In the genomic region with DNA sequence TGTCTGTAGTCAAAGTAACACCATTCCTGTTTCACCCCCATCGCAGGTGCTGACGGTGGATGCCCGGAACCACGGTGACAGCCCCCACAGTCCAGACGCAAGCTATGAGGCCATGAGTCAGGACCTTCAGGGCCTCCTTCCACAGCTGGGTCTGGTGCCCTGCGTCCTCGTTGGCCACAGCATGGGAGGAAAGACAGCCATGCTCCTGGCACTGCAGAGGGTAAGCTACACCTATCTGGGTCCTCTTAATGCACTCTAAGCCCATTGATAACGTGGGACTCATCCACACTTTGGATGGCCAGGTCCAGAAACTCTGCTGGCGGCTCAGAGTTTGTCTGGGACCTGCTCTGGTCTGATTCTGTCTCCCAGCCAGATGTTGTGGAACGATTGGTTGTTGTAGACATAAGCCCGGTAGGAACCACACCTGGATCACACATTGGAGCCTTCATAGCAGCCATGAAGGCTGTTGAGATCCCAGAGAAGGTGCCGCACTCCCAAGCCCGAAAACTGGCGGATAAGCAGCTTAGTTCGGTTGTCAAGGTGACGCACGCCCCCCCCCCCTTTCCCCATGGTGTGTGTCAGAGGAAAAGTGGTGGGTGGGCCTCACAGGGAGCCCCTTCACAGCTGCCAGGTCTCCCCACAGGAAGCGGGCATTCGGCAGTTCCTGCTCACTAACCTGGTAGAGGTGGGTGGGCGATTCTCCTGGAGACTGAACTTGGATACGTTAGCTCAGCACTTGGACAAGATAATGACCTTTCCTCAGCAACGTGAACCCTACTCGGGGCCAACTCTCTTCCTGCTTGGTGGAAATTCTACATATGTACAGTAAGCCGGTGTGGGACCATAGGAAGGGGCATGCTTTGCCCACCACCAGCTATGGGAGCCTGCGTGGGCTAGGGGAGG, we compare ENCODE assay signal across 9 mouse cellular contexts. TPM values are rescaled to one million over a fixed set of nuclear protein-coding genes. Genes with fewer than 3 reads are reported as not detected.
DNase-seq lines count a peak whose midpoint lies in the region; ATAC-seq and TF ChIP-seq lines count a peak whose summit lies in the region.
"Had no signal": no experiment of that assay in that cellular context is flagged by ENCODE, and none has a peak within 500 bp of the region (broad histone marks: within the 10 kb centered on the region; RNA-seq: fewer than 3 reads in every experiment).

No protein-coding gene starts in this region.

- peak overlapping the region; percentile 81; the same call in 1 of the 2 replicates for H3K4me3 ChIP-seq in kidney, embryonic 15.5 days (replicated peaks)
- peak overlapping the region; percentile 84 for H3K4me3 ChIP-seq in G1E (ENCODE audit: low read depth, low read length)
- H3K4me3 ChIP-seq in embryonic facial prominence, embryonic 14.5 days (ENCODE audit: low read depth, low read length), result no peak overlapping the region; the same call in 1 of the 2 replicates
- H3K4me3 ChIP-seq in liver, embryonic 14.5 days (ENCODE audit: insufficient read depth in 1 of 2, low read depth in 2 of 2, low read length in 2 of 2), result peak overlapping the region in 1 of 2 experiments; percentile 8; a peak in 1 of 4 replicates

- H3K27ac ChIP-seq in kidney, embryonic 15.5 days, result peak overlapping the region; percentile 100
- no peak overlapping the region for H3K27ac ChIP-seq in embryonic facial prominence, embryonic 14.5 days (replicated peaks; ENCODE audit: low read depth, low read length)
- no peak overlapping the region for H3K27ac ChIP-seq in liver, embryonic 14.5 days
- H3K27ac ChIP-seq: left cerebral cortex, adult 2 months had no signal

- H3K4me1 ChIP-seq in kidney, embryonic 15.5 days, result peaks cover 49% of the 10 kb centered on the region
- H3K4me1 ChIP-seq in G1E (ENCODE audit: insufficient read depth, low read depth, low read length), result peaks cover 66% of the 10 kb centered on the region
- peaks cover 19% of the 10 kb centered on the region for H3K4me1 ChIP-seq in embryonic facial prominence, embryonic 14.5 days (ENCODE audit: control insufficient read depth, insufficient read depth, low read length)
- H3K4me1 ChIP-seq in liver, embryonic 14.5 days (replicated peaks; ENCODE audit: control insufficient read depth in 2 of 2, insufficient read depth in 2 of 2, low read length in 1 of 2), result peaks cover 8 to 21% of the 10 kb centered on the region in 2 experiments

- H3K9me3 ChIP-seq in kidney, embryonic 15.5 days (replicated peaks), result no peaks in the 10 kb centered on the region
- no peaks in the 10 kb centered on the region for H3K9me3 ChIP-seq in G1E (replicated peaks)
- no peaks in the 10 kb centered on the region for H3K9me3 ChIP-seq in embryonic facial prominence, embryonic 14.5 days (ENCODE audit: control insufficient read depth, low read length)
- no peaks in the 10 kb centered on the region for H3K9me3 ChIP-seq in liver, embryonic 14.5 days (ENCODE audit: control insufficient read depth, low read length)

- 0 out of 2 replicates have a peak overlapping the region, but pooled peaks have one; percentile 4 for H3K9ac ChIP-seq in kidney, embryonic 15.5 days
- no peak overlapping the region for H3K9ac ChIP-seq in embryonic facial prominence, embryonic 14.5 days (ENCODE audit: low read depth, low read length)
- no peak overlapping the region for H3K9ac ChIP-seq in liver, embryonic 14.5 days (replicated peaks)

- 86% methylated on average over 25 of the region's 25 CpGs for WGBS in kidney, embryonic 15.5 days
- 88% methylated on average over 25 of the region's 25 CpGs for WGBS in embryonic facial prominence, embryonic 14.5 days
- WGBS in liver, embryonic 14.5 days (ENCODE audit: insufficient replicate concordance), result 78% methylated on average over 25 of the region's 25 CpGs

- no peak for TF ChIP-seq EP300 in liver, embryonic 14.5 days (IDR thresholded peaks at IDR 0.05; ENCODE audit: low read depth)

- no peak for DNase-seq in kidney, adult 18-20 months
- no peak for DNase-seq in G1E (ENCODE audit: low spot score)
- DNase-seq in embryonic facial prominence, embryonic 14.5 days (ENCODE audit: low spot score), result no peak
- no peak for DNase-seq in liver, embryonic 14.5 days (ENCODE audit: low read depth in 3 of 3, low spot score in 3 of 3)
- DNase-seq in layer of hippocampus, postnatal 36 days, result no peak
- no peak for DNase-seq in yolk sac, embryonic 10.5 days (ENCODE audit: low spot score)

- H3K27me3 ChIP-seq in kidney, embryonic 15.5 days, result no peaks in the 10 kb centered on the region
- H3K27me3 ChIP-seq in G1E (ENCODE audit: insufficient read depth, low read length), result no peaks in the 10 kb centered on the region
- H3K27me3 ChIP-seq in embryonic facial prominence, embryonic 14.5 days (replicated peaks; ENCODE audit: control insufficient read depth, insufficient read depth, low read length), result no peaks in the 10 kb centered on the region
- no peaks in the 10 kb centered on the region for H3K27me3 ChIP-seq in liver, embryonic 14.5 days (ENCODE audit: control insufficient read depth, insufficient read depth, low read length)

- H3K4me2 ChIP-seq in kidney, embryonic 15.5 days, result peak overlapping the region; percentile 83
- peak overlapping the region; percentile 67 for H3K4me2 ChIP-seq in embryonic facial prominence, embryonic 14.5 days (ENCODE audit: low read depth, low read length)
- peak overlapping the region; percentile 96 for H3K4me2 ChIP-seq in liver, embryonic 14.5 days (ENCODE audit: low read depth)

- no peak for ATAC-seq in kidney, embryonic 15.5 days (replicated peaks; ENCODE audit: low FRiP score)
- ATAC-seq in G1E (ENCODE audit: extremely low read depth, insufficient number of reproducible peaks, low FRiP score, poor library complexity, severe bottlenecking), result no peak
- ATAC-seq in embryonic facial prominence, embryonic 14.5 days (ENCODE audit: low read depth), result no peak
- ATAC-seq in liver, embryonic 14.5 days (ENCODE audit: insufficient read depth), result no peak

- TF ChIP-seq CTCF in G1E (IDR thresholded peaks at IDR 0.05; ENCODE audit: low read depth, low read length), result no peak
- TF ChIP-seq CTCF in liver, embryonic 14.5 days (IDR thresholded peaks at IDR 0.05; ENCODE audit: low read depth), result no peak

- H3K36me3 ChIP-seq in kidney, embryonic 15.5 days, result 0 out of 2 replicates have a peak, but pooled peaks cover 6% of the 10 kb centered on the region
- peaks cover 41% of the 10 kb centered on the region for H3K36me3 ChIP-seq in G1E (replicated peaks)
- peaks cover 4% of the 10 kb centered on the region; the same call in 1 of the 2 replicates for H3K36me3 ChIP-seq in embryonic facial prominence, embryonic 14.5 days (ENCODE audit: control insufficient read depth, insufficient read depth, low read length)
- H3K36me3 ChIP-seq in liver, embryonic 14.5 days (replicated peaks; ENCODE audit: control insufficient read depth, insufficient read depth, low read depth), result no peaks in the 10 kb centered on the region

RNA-seq across cellular contexts. Expression of a gene that starts 2.1 kb away (rescaled TPM):
- 69.1 and 71.6 TPM in 2 replicates for polyA plus RNA-seq in kidney, embryonic 15.5 days (2015; fragmentation: Nextera tagmentation; extraction: Ambion mirVana)
- 21.7 and 36.1 TPM in 2 replicates for total RNA-seq in G1E (2014; fragmentation: Nextera tagmentation)
- total RNA-seq in G1E (2017), result 37.2 and 45.1 TPM in 2 replicates
- 61.2 and 65.9 TPM in 2 replicates for polyA plus RNA-seq in G1E (2012)
- polyA plus RNA-seq in embryonic facial prominence, embryonic 14.5 days (2014; fragmentation: Nextera tagmentation; extraction: Ambion mirVana), result 61.3 and 70.3 TPM in 2 replicates
- 27.0 and 27.9 TPM in 2 replicates for polyA plus RNA-seq in liver, embryonic 14.5 days (2012; rRNA removed)
- 23.1 and 25.1 TPM in 2 replicates for polyA plus RNA-seq in liver, embryonic 14.5 days (2014; fragmentation: Nextera tagmentation; extraction: Ambion mirVana)
- total RNA-seq in layer of hippocampus, postnatal 36 days (2021), result 10 to 100 TPM; 27.7 to 33.1 TPM

RNA-seq across cellular contexts. Expression of a gene that starts 12.2 kb away (rescaled TPM):
- polyA plus RNA-seq in kidney, embryonic 15.5 days (2015; fragmentation: Nextera tagmentation; extraction: Ambion mirVana), result 12.1 and 13.8 TPM in 2 replicates
- total RNA-seq in G1E (2014; fragmentation: Nextera tagmentation), result 3.1 and 4.1 TPM in 2 replicates
- 2.9 and 3.3 TPM in 2 replicates for total RNA-seq in G1E (2017)
- 5.6 and 5.9 TPM in 2 replicates for polyA plus RNA-seq in G1E (2012)
- polyA plus RNA-seq in embryonic facial prominence, embryonic 14.5 days (2014; fragmentation: Nextera tagmentation; extraction: Ambion mirVana), result 19.6 and 20.8 TPM in 2 replicates
- 2.0 and 2.3 TPM in 2 replicates for polyA plus RNA-seq in liver, embryonic 14.5 days (2012; rRNA removed)
- polyA plus RNA-seq in liver, embryonic 14.5 days (2014; fragmentation: Nextera tagmentation; extraction: Ambion mirVana), result 0.72 and 0.73 TPM in 2 replicates
- 10 to 100 TPM; 96.3 to 96.4 TPM for total RNA-seq in layer of hippocampus, postnatal 36 days (2021)

RNA-seq across cellular contexts. Expression of a gene that starts 25.1 kb away (rescaled TPM):
- 52.9 and 56.3 TPM in 2 replicates for polyA plus RNA-seq in kidney, embryonic 15.5 days (2015; fragmentation: Nextera tagmentation; extraction: Ambion mirVana)
- not detected in 2 replicates for total RNA-seq in G1E (2014; fragmentation: Nextera tagmentation)
- total RNA-seq in G1E (2017), result not detected in 2 replicates
- 0.87 and 0.98 TPM in 2 replicates for polyA plus RNA-seq in G1E (2012)
- 23.2 and 27.8 TPM in 2 replicates for polyA plus RNA-seq in embryonic facial prominence, embryonic 14.5 days (2014; fragmentation: Nextera tagmentation; extraction: Ambion mirVana)
- polyA plus RNA-seq in liver, embryonic 14.5 days (2012; rRNA removed), result 0.47 and 0.73 TPM in 2 replicates
- polyA plus RNA-seq in liver, embryonic 14.5 days (2014; fragmentation: Nextera tagmentation; extraction: Ambion mirVana), result 0.43 and 0.47 TPM in 2 replicates
- total RNA-seq in layer of hippocampus, postnatal 36 days (2021), result under 1 TPM; 0.61 to 0.92 TPM
- total RNA-seq: monocyte, adult 5-6 weeks had no signal

RNA-seq across cellular contexts. Expression of a gene that starts 52.9 kb away (rescaled TPM):
- polyA plus RNA-seq in kidney, embryonic 15.5 days (2015; fragmentation: Nextera tagmentation; extraction: Ambion mirVana), result 30.9 and 36.7 TPM in 2 replicates
- 17.3 and 25.7 TPM in 2 replicates for total RNA-seq in G1E (2014; fragmentation: Nextera tagmentation)
- 8.0 and 8.7 TPM in 2 replicates for total RNA-seq in G1E (2017)
- polyA plus RNA-seq in G1E (2012), result 51.3 and 67.6 TPM in 2 replicates
- 31.1 and 33.9 TPM in 2 replicates for polyA plus RNA-seq in embryonic facial prominence, embryonic 14.5 days (2014; fragmentation: Nextera tagmentation; extraction: Ambion mirVana)
- 9.5 and 12.1 TPM in 2 replicates for polyA plus RNA-seq in liver, embryonic 14.5 days (2012; rRNA removed)
- 13.3 and 14.2 TPM in 2 replicates for polyA plus RNA-seq in liver, embryonic 14.5 days (2014; fragmentation: Nextera tagmentation; extraction: Ambion mirVana)
- total RNA-seq in layer of hippocampus, postnatal 36 days (2021), result 10 to 100 TPM; 38.3 to 38.4 TPM

RNA-seq across cellular contexts. Expression of a gene that starts 53.7 kb away (rescaled TPM):
- 121 and 137 TPM in 2 replicates for polyA plus RNA-seq in kidney, embryonic 15.5 days (2015; fragmentation: Nextera tagmentation; extraction: Ambion mirVana)
- total RNA-seq in G1E (2014; fragmentation: Nextera tagmentation), result 67.0 and 73.0 TPM in 2 replicates
- 79.3 and 110 TPM in 2 replicates for total RNA-seq in G1E (2017)
- 176 and 203 TPM in 2 replicates for polyA plus RNA-seq in G1E (2012)
- polyA plus RNA-seq in embryonic facial prominence, embryonic 14.5 days (2014; fragmentation: Nextera tagmentation; extraction: Ambion mirVana), result 74.0 and 87.2 TPM in 2 replicates
- 36.7 and 43.3 TPM in 2 replicates for polyA plus RNA-seq in liver, embryonic 14.5 days (2012; rRNA removed)
- polyA plus RNA-seq in liver, embryonic 14.5 days (2014; fragmentation: Nextera tagmentation; extraction: Ambion mirVana), result 46.0 and 50.1 TPM in 2 replicates
- total RNA-seq in layer of hippocampus, postnatal 36 days (2021), result 10 to 100 TPM; 49.4 to 60.1 TPM

Comparison
In these comparisons a context has a peak if more than half of its experiments do, and no peak if none do; other contexts are left out.
1. RNA of a gene that starts 25.1 kb away (polyA plus RNA-seq): 52.9 to 56.3 TPM in kidney, embryonic 15.5 days and 23.2 to 27.8 TPM in embryonic facial prominence, embryonic 14.5 days; 0.87 to 0.98 TPM in G1E and 0.43 to 0.73 TPM in liver, embryonic 14.5 days; every median in the first group is over 10 times any median in the second.
2. Peak in every context shown above with its lines, with median percentiles within 50 percentile points of each other: H3K4me2 ChIP-seq.